Mouse (Mus musculus): Measurements from ENCODE around the gene Drosha. TPM values are rescaled to one million over a fixed set of nuclear protein-coding genes. Genes with fewer than 3 reads are reported as not detected.

The Drosha gene
- polyA plus RNA-seq (2017; shearing (Covaris generic)): 10 to 100 TPM; 17.1 to 20.4 TPM

GRCm38 (mm10) chr15:12824197-12824952 is at the start of gene Drosha, which contains the start of gene 6030458C11Rik:
TSS of gene Drosha (plus strand) at chr15:12824815.
TSS of gene 6030458C11Rik (minus strand) at chr15:12824649.

Other genes starting within 250 kb of the Drosha start
- gene Pdzd2, start 84.9 kb upstream of the Drosha start, polyA plus RNA-seq (2017; shearing (Covaris generic)): 1 to 10 TPM; 1.2 to 4.9 TPM
- gene 6030458C11Rik, start 166 bp upstream of the Drosha start, polyA plus RNA-seq (2017; shearing (Covaris generic)): 10 to 100 TPM; 27.0 to 43.4 TPM

All from inflammation-experienced regulatory T-cells (primary cell).